Mouse (Mus musculus) C2C12 (cell line): ENCODE data around the gene Chst11. TPM values are rescaled to one million over a fixed set of nuclear protein-coding genes. Genes with fewer than 3 reads are reported as not detected.

ENCODE experiments used
- H3K27me3 ChIP-seq: one replicate; pipeline ENCODE4 v1.6.1; 2011; ENCODE audit not compliant: control insufficient read depth, insufficient read depth, insufficient read length
- H3K36me3 ChIP-seq: one replicate; pipeline ENCODE4 v1.6.1; 2011; ENCODE audit not compliant: control insufficient read depth, insufficient read depth
- H3K4me3 ChIP-seq: one replicate; pipeline ENCODE4 v1.5.1; 2011; ENCODE audit warnings: mild to moderate bottlenecking, control low read depth; ENCODE audit not compliant: poor library complexity, insufficient read depth, severe bottlenecking
- H3K79me2 ChIP-seq: one replicate; pipeline ENCODE4 v1.6.1; 2011; ENCODE audit not compliant: control insufficient read depth, insufficient read depth
- H3K79me3 ChIP-seq: one replicate; pipeline ENCODE4 v1.6.1; 2011; ENCODE audit warnings: low read depth, control low read depth
- H3ac ChIP-seq: one replicate; pipeline ENCODE3; 2011; ENCODE audit warnings: low read depth; ENCODE audit not compliant: control insufficient read depth, insufficient read length
- CEBPB ChIP-seq: IDR thresholded peaks from one replicate; pipeline ENCODE4 v1.6.1; 2011; ENCODE audit warnings: low read depth, mild to moderate bottlenecking, control low read depth, moderate library complexity
- CTCF ChIP-seq: IDR thresholded peaks from one replicate; pipeline ENCODE4 v1.5.1; 2011; ENCODE audit not compliant: control insufficient read depth, insufficient read depth, insufficient read length
- FOSL1 ChIP-seq: IDR thresholded peaks from one replicate; pipeline ENCODE4 v1.8.0; 2011; ENCODE audit warnings: mild to moderate bottlenecking, low read length; ENCODE audit not compliant: poor library complexity, insufficient read depth, severe bottlenecking
- MAX ChIP-seq: IDR thresholded peaks from one replicate; pipeline ENCODE4 v1.6.1; 2011; ENCODE audit warnings: mild to moderate bottlenecking, control low read depth
- MYOD1 ChIP-seq: IDR thresholded peaks from one replicate; pipeline ENCODE4 v1.6.1; 2011; ENCODE audit warnings: low read depth; ENCODE audit not compliant: control insufficient read depth, insufficient read length
- MYOG ChIP-seq: IDR thresholded peaks from one replicate; pipeline ENCODE4 v1.6.1; 2011; ENCODE audit not compliant: control insufficient read depth, insufficient read length; ENCODE audit errors: extremely low read depth
- USF1 ChIP-seq: IDR thresholded peaks from one replicate; pipeline ENCODE4 v1.6.1; 2011; ENCODE audit warnings: low read depth, mild to moderate bottlenecking, control low read depth, moderate library complexity
- polyA plus RNA-seq: library from polyadenylated mRNA; unstranded; fragments of >200 nt; fragmentation: generic; extraction: Trizol; gene quantifications from one replicate; pipeline ENCODE4 v1.2.1, GENCODE M21; 2012; ENCODE audit warnings: missing spikeins

The Chst11 gene
- polyA plus RNA-seq, 1 experiment, result 15.9 TPM

DNA sequence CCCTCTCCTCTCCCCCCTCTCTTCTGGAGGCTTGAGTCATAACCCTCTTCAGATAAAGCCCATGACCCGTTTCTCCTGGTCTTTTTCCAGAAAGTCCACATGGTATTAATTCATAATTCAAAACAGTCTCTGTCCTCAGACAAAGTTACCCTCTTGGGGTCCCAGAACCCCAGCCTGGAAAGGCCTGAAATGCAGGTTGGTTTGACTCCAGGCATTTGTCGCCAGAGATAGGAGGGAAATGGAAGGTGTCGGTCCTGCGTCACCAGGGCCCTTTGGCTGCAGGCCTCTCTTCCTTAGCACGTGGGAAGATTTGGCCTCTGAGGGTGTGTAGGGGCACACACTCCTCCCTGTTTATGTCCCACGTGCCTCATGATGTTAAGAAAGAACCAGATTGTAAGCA lies 178.6 kb downstream of the Chst11 start:
- Histone ChIP-seq H3ac (no peak overlapping the region), H3K79me3 (no peaks in the 10 kb centered on the region), H3K27me3 (no peaks in the 10 kb centered on the region), H3K79me2 (no peaks in the 10 kb centered on the region), H3K36me3 (no peaks in the 10 kb centered on the region), H3K4me3 (no peak overlapping the region)
- TF ChIP-seq CEBPB (no peak), USF1 (no peak), CTCF (no peak), MYOG (no peak), MYOD1 (no peak)

DNA sequence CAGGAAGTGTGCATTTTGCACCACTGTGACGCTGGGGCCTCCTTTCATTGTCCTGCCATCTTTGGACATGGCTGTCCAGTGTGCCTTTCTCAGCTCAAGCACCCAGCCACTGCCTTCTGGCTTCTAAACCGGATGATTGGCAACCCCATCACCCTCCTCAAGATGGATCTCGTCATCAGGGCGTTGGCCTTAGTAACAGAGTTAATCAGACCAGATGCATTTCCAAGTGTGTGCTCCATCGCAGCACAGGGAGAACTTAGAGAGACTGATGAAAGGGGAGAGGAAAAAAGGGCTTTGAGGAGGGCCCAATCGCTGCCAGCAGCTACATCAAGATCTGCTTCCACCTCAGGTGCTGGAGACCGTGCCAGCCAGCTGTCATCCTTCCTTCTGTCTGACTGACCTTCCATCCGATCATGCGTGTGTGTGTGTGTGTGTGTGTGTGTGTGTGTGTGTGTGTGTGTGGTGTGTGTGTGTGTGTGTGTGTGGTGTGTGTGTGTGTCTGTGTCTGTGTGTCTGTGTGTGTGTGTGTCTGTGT lies 179.7 kb downstream of the Chst11 start:
- H3ac ChIP-seq, result no peak overlapping the region
- TF ChIP-seq CTCF, result no peak
- TF ChIP-seq CEBPB, result no peak
- no peak for TF ChIP-seq USF1
- no peak for TF ChIP-seq MAX
- no peak for TF ChIP-seq FOSL1
- TF ChIP-seq MYOD1, result no peak
- H3K79me2 ChIP-seq, result peaks cover under 1% of the 10 kb centered on the region
- H3K79me3 ChIP-seq, result no peaks in the 10 kb centered on the region
- no peaks in the 10 kb centered on the region for H3K36me3 ChIP-seq
- H3K27me3 ChIP-seq, result no peaks in the 10 kb centered on the region
- no peak overlapping the region for H3K4me3 ChIP-seq

DNA sequence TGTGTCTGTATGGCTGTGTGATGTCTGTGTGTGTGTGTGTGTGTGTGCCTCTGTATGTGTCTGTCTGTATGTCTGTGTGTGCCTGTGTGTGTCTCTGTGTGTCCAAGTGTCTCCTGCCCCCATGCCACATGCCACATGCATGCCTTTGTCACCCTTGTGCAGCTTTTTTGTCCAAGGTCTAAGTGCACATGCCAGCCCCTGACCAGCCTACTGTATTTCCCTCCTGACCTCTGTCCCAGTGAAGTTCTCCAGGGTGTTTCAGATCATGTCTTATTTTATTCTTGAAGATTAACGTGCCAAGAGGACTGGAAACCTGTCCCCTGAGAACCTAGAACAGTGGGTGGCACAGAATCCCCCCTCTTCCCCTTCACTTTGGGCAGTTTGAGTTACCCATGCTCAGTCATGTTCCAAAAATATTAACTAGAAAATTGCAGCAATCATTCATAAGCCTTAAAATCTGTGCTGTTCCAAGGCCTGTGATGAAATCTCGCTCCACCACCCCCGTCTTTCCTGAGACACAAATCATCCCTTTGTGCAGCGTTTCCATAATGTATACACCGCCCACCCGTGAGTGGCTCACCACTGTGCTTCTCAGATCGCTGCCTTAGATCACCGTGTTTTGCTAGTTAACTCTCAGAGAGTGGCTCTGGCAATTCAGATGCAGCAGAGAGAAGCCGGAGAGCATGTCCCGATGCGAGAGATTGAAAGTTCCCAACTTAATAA lies 180.4 kb downstream of the Chst11 start:
- H3K27me3 ChIP-seq, result no peaks in the 10 kb centered on the region
- no peak overlapping the region for H3ac ChIP-seq
- TF ChIP-seq MAX, result no peak
- TF ChIP-seq FOSL1, result no peak
- no peak for TF ChIP-seq USF1
- no peak for TF ChIP-seq CEBPB
- TF ChIP-seq CTCF, result no peak
- no peak for TF ChIP-seq MYOD1
- no peak for TF ChIP-seq MYOG
- H3K36me3 ChIP-seq, result no peaks in the 10 kb centered on the region
- H3K79me3 ChIP-seq, result no peaks in the 10 kb centered on the region
- H3K79me2 ChIP-seq, result peaks cover 8% of the 10 kb centered on the region
- no peak overlapping the region for H3K4me3 ChIP-seq

DNA sequence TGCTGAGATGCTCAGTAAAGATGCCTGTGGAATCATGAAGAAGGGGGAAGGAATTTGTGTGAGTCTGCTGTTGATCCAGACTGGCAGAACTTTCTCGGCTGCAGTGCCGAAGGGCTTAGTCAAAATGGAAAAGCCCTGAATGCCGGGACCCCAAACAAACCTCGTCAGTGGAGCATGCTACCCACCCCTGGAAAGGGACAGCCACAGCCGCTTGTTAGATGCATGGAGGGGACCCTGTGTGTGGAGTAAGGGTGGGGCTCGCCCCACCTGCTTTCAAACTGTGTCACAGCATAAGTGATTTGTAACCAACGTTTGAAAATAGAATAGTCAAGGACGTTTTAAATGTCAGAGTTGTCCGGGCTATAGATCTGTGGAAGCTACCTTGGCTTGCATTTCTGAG lies 181.0 kb downstream of the Chst11 start:
- Histone ChIP-seq H3K79me2 (peaks cover 10% of the 10 kb centered on the region), H3ac (no peak overlapping the region), H3K79me3 (no peaks in the 10 kb centered on the region), H3K27me3 (no peaks in the 10 kb centered on the region), H3K36me3 (no peaks in the 10 kb centered on the region), H3K4me3 (no peak overlapping the region)
- TF ChIP-seq USF1, result no peak
- no peak for TF ChIP-seq MYOG
- no peak for TF ChIP-seq FOSL1
- TF ChIP-seq CEBPB, result no peak
- no peak for TF ChIP-seq MYOD1
- TF ChIP-seq MAX, result no peak
- no peak for TF ChIP-seq CTCF

- H3K79me3 ChIP-seq, result no peaks in the 10 kb centered on the region
- no peaks in the 10 kb centered on the region for H3K27me3 ChIP-seq
- no peaks in the 10 kb centered on the region for H3K36me3 ChIP-seq
- no peak overlapping the region for H3ac ChIP-seq
- no peak overlapping the region for H3K4me3 ChIP-seq
- TF ChIP-seq FOSL1 (no peak), MYOG (no peak), MYOD1 (no peak), USF1 (no peak), CTCF (no peak), MAX (no peak), CEBPB (no peak)
- H3K79me2 ChIP-seq, result peaks cover 10% of the 10 kb centered on the region
Measured at GRCm38 (mm10) chr10:83167492-83167891, 182.2 kb downstream of the Chst11 start.

DNA sequence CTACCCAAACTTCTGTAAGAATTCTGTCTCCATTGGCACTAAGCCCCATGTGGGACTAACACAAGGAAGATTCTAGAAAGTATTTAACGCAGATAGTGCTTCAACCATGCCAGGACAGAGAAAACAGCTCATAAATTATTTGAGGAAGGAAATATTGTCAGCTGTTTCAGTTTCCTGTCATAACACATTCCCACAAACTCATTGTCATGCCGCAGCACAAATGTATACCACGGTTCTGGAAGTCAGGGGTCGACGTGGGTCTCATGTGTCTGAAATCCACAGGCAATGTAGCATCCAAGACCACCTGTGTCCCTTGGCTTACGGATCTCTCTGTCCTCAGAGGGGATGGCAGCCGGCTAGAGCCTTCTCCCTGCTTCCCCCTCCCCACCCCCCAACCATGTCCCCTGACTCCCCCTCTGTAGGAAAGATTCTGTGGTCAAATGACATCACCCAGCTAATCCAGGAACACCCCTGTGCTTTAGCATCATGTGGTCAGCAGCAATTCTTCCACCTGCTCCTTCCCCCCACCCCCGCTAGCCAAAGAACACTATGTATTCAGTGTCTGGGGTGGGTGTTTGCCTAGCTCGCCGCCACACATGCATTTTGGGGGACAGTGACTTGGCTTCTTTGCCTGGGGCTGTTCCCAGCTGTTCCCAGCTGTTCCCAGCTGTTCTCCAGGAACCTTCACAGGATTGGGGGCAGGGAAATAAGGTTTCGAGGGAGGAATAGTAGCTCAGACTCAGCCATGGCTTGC lies 183.2 kb downstream of the Chst11 start:
- H3K36me3 ChIP-seq, result no peaks in the 10 kb centered on the region
- TF ChIP-seq MAX (no peak), CEBPB (no peak), MYOD1 (peak; percentile 94), USF1 (peak; percentile 19), CTCF (no peak), FOSL1 (no peak), MYOG (no peak)
- peaks cover 10% of the 10 kb centered on the region for H3K79me2 ChIP-seq
- no peak overlapping the region for H3ac ChIP-seq
- no peaks in the 10 kb centered on the region for H3K27me3 ChIP-seq
- H3K79me3 ChIP-seq, result no peaks in the 10 kb centered on the region
- H3K4me3 ChIP-seq, result no peak overlapping the region
